Mouse (Mus musculus) kidney, adult 18-20 months (tissue): Measurements from ENCODE around the gene Gm7579.
A peak's percentile ranks its signal among the peaks of the same experiment; 100 is the strongest.
"Not testable (repeated sequence)": the region's sequence is repeated elsewhere in the genome, so short reads cannot be mapped to it uniquely, and the experiment has no call there.

Experiments used
- DNase-seq: peaks from one replicate; pipeline ENCODE4 v3.0.0; 2021

Gm7579 gene

DNA sequence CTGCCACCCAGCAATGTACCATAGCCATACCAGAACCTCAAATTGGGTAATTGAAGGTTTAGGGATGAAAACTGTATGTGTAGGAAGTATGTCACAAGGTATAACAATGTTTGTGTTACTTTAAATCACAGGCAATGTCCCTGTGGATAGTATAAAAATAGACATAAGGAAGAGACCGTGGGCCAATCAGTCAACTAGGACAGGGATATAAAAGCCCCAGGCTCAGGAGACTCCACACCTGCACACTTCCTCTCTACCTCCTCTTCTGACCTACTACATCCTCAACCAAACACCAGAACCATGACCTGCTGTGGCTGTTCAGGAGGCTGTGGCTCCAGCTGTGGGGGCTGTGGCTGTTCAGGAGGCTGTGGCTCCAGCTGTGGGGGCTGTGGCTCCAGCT lies at the start of gene Gm7579:
TSS of gene Gm7579 (plus strand) at position 301 of the 400 bp plus-strand sequence.
- DNase-seq, result no peak

DNA sequence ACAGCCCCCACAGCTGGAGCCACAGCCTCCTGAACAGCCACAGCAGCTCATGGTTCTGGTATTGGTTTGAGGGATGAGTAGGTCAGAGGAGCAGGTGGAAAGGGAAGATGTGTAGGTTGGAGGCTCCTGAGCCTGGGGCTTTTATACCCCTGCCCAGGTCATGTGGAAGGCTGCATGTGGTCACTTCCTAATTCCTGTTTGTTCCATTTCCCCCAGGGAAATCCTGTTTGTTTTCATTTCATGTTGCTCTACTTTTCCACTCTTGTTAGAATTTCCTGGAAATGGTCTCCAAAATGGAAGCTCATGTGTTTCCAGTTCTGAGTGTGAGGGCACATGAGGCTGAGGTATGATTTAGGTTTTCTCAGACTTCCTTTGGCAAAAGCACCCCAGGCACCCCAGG lies 46.0 kb upstream of the Gm7579 start, which contains the start of gene Gm4553:
TSS of gene Gm4553 (minus strand) at position 101 of the 400 bp plus-strand sequence.
- not testable (repeated sequence) for DNase-seq

DNA sequence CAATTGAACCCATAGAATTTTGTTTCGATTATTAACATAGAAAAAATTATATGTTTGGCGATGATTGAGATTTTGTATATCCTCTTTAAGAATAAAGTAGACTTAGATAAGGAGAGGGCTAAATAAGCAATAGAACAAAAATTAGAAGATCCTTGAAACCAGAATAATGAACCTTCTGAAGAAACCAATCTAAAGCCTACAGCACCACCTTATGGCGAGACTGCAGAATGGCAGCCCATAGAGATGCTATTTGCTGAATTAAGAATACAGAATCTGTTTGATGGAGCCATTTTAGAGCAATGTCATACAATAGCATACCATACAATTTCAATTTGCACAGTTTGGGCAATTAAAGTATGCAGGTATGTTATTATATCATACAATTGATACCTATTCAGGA lies 41.8 kb upstream of the Gm7579 start:
- no peak for DNase-seq

DNA sequence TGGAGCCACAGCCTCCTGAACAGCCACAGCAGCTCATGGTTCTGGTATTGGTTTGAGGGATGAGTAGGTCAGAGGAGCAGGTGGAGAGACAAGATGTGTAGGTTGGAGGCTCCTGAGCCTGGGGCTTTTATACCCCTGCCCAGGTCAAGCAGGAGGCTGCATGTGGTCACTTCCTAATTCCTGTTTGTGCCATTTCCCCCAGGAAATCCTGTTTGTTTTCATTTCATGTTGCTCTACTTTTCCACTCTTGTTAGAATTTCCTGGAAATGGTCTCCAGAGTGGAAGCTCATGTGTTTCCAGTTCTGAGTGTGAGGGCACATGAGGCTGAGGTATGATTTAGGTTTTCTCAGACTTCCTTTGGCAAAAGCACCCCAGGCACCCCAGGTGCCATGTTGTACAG lies 35.8 kb upstream of the Gm7579 start, which contains the start of gene Krtap5-2:
TSS of gene Krtap5-2 (minus strand) at position 101 of the 400 bp plus-strand sequence.
- DNase-seq, result not testable (repeated sequence)

DNA sequence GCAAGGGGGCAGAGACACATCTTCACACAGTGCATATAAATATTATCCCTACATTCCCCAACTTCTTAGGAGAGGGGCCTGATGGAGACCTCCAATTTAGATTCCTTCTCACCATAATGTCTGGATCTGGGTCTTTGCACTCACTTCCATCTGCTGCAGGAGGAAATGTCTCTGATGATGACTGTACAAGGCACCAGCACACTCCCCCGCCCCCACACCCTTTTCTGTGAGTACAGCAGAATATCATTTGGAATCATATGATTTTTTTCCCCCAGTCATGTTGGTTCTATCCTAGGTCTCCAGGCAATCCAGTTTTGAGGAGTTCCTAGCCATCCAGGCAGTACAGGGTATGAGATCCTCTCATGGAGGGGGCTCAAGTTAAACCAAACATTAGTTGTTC lies 33.0 kb upstream of the Gm7579 start:
- no peak for DNase-seq

DNA sequence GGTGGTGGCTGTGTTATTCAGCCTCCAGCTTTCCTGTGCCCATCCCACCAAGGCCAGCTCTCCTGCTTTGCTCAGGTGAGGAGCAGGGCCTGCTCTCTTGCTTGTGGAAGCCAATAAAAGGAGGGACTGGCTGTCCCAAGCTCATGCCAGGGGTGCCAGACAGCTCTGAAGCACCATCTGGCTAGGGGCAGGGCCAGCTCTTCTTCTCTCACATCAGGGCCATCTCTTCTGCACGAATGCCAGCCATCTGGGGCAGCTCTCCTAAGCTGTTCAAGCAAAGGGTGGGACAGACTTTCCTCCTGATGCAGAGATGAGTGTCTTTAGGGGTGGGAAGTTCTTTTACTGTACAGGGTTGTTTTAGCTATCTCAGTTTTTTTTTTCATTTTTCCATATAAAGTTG lies 30.6 kb upstream of the Gm7579 start:
- DNase-seq, result no peak

DNA sequence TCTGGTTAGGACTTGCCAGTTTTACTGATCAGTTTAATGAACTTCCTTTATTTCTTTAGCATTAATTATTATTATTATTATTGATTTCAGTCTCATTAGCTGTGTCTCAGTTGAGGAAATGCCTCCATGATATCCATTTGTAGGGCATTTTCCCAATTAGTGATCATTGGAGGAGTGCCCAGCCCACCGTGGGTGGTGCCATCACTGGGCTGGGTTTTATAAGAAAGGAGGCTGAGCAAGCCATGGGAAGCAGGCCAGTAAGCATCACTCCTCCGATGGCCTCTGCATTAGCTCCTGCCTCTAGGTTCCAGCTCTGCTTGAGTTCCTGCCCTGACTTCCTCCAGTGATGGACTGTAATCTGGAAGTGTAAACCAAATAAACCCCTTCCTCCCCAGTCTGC lies 23.5 kb upstream of the Gm7579 start:
- no peak for DNase-seq

DNA sequence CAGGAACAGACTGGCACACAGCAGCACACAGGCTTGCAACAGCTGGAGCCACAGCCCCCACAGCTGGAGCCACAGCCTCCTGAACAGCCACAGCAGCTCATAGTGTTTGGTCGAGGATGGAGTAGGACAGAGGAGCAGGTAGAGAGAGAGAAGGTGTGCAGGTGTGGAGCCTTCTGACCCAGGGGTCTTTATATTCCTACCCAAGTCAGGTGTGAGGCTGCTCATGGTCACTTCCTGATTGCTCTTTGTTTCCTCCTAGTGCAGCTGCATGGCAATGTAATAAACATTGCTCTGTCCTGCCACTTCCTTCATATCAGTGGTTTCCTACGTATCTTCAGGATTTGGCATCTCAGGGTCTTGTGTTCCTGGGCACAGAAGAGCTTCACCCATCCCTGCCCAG lies 21.4 kb upstream of the Gm7579 start, which contains the start of gene Gm10153:
TSS of gene Gm10153 (minus strand) at position 101 of the 400 bp plus-strand sequence.
- no peak for DNase-seq

DNA sequence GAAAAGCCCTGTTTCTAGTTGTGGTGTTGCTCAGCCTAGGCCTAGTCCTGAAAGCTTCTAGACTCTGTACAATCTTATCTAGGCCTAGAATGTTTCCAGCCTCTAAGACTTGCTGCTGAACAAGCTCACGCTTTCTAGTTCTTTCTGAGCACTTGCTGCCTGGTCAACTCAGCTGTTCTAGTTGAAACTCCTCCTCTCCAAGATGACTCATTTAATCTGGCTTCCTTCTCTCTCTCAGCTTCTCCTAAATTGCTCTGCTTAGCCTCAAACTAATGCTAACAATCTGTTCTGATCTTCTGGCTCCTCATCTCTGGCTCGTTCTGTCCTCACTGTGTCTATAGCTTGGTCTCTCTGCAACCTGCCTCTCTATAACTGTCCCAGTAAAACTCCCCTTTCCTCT lies 12.9 kb upstream of the Gm7579 start:
- no peak for DNase-seq

DNA sequence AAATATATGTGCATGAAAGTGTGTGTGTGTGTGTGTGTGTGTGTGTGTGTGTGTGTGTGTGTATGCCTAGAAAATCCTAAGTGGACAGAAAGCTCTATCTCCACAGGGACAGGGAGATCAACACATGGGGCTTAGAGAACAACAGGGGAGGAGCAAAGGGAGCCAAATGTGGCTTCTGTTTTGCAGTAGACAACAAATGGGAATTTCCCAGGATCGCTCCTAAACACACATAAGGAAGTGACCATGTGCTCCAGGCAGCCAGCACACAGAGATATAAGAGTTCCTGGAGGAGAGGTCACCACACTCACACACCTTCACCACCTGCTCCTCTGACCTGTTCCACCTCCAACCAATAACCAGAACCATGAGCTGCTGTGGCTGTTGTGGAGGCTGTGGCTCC lies 10.6 kb upstream of the Gm7579 start, which contains the start of gene Krtap5-3:
TSS of gene Krtap5-3 (plus strand) at position 301 of the 400 bp plus-strand sequence.
- no peak for DNase-seq

DNA sequence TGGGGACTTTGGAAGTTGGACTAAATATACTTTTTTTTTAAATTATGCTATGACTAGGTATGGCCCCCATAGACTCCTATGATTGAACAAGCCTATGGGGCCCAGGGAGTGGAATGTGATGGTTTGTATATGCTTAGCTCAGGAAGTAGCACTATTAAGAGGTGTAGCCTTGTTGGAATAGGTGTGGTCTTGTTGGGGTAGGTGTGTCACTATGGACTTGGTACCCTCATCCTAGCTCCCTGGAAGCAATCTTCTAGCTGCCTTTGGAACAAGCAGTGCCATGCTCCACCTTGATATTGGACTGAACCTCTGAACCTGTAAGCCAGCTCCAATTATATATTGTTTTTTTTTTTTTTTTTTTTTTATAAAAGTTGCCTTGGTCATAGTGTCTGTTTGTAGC lies 6.2 kb upstream of the Gm7579 start:
- DNase-seq, result no peak

DNA sequence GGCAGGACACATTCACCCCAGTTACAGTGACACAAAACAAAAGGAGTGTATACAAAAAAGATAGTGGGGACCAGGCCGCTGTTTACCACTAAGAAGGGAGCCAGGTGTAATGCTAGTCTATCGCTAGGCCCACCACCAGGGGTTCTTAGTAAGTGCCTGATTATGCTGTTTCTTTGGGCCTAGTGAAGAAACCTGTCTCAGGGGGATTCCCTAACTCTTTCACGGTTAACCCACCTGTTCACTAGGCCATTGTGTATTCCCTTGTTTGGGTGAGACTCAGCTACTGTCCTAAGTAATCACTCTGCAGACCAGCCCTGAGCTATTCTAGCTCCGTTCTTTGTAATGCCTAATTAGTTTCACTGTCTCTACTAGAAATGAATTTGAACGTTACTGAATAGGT lies 4.8 kb upstream of the Gm7579 start:
- DNase-seq, result not testable (repeated sequence)

DNA sequence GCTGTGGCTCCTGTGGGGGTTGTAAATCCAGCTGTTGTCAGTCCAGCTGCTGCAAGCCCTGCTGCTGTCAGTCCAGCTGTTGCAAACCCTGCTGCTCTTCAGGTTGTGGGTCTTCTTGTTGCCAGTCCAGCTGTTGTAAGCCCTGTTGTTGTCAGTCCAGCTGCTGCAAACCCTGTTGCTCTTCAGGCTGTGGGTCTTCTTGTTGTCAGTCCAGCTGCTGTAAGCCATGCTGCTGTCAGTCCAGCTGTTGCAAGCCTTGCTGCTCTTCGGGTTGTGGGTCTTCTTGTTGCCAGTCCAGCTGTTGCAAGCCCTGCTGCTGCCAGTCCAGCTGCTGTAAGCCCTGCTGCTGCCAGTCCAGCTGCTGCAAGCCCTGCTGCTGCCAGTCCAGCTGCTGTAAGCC lies 477 bp downstream of the Gm7579 start:
- not testable (repeated sequence) for DNase-seq

DNA sequence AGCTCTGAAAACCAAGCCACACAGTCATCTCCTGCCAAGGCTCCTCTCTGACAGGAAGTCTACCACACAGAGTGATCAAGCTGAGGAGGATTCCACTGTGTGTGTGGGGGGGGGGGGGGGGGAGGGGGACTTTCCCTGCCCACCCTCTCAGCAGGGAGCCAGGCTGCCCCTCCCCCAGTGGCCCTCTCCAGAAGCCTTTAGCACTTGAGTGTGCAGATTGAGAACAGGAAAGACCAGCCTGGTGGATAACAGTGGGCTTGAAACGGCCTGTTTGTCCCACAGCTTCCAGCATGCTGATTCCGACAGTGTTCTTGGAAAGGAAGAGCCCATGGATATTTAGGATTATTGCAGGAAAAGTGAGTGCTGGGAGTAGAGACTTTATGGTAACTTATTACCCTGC lies 12.9 kb downstream of the Gm7579 start:
- no peak for DNase-seq

DNA sequence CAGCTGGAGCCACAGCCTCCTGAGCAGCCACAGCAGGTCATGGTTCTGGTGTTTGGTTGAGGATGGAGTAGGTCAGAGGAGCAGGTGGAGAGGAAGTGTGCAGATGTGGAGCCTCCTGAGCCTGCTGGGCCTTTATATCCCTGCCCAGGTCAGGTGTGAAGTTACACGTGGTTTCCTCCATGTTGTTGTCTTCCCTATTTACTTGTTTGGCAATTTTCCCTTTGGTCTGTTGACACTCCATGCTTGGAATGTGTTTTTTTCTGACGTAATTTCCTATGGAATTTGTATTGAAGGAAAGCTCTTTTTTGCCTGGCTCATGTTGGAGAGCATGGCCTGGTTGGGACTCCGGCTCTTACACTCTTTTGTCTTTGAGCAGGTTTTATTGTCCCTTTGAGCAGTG lies 18.2 kb downstream of the Gm7579 start, which contains the start of gene Krtap5-5:
TSS of gene Krtap5-5 (minus strand) at position 101 of the 400 bp plus-strand sequence.
- not testable (repeated sequence) for DNase-seq

DNA sequence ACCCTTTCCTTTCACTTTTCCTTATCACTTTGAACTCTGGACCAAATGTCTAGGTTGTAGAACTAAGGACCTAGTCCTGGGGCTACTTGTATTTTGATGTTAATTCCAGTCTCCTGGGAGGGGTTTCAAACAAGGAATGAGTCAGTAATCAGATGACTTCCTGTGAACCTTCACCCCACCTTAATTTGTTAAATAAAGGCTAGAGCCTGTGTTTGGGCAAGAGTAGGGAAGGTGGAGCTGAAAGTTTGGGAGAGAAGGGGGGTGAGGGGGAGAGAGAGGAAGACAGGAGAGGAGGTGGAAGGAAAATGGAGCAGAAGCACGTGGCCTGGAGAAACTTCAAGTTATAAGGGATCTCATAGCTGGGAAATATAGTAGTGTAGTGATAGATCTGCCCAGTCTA lies 19.9 kb downstream of the Gm7579 start:
- DNase-seq, result no peak

DNA sequence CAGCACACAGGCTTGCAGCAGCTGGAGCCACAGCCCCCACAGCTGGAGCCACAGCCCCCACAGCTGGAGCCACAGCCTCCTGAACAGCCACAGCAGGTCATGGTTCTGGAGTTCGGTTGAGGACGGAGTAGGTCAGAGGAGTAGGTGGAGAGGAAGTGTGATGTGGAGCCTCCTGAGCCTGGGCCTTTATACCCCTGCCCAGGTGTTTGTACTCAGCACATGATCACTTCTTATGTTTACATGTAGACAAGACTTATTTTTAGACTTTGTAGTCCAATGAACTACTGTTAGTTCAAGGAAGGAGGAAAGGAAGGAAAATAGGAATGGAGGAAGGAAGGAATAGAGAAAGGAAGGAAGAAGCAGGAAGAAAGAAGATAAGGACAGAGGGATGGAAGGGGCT lies 29.3 kb downstream of the Gm7579 start, which contains the start of gene Gm40460:
TSS of gene Gm40460 (minus strand) at position 101 of the 400 bp plus-strand sequence.
- DNase-seq, result no peak

DNA sequence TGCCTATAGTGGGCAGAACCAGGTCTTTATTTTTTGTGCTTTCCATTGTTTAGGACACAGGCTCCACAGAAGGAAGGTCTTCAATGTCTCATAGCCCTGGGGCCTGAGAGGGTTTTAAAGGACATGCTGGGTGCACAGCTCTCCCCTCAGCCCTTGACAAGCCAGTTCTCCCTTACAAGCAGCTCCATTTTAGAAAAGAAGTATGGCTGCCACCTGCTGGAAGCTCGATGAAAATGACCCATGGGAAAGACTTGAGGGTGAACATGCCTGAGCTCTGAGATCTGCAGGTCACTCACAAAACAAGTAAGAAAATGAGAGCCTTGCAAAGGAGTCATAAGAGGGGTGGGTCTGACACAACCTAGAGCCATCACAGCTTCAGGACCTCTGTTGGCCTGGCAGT lies 38.2 kb downstream of the Gm7579 start:
- peak; percentile 29 for DNase-seq

DNA sequence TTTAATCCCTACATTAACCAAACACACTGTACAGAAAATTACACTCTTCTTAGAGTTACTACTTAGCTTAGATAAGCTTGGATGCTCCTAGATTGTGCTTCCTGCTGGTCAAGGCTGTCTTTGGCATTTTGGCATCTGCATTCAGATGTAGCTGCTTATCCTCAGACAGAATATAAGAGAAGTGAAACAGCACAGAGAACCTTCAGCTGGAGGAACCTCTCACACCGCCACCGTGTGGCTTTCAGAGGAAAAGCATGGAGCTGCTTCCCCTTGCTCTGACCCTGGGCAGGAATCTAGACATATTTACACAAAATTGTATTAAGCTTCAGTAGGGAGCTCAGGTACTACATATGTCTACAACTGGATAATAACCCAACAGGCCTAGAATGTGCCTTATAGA lies 43.9 kb downstream of the Gm7579 start:
- DNase-seq, result peak; percentile 24

DNA sequence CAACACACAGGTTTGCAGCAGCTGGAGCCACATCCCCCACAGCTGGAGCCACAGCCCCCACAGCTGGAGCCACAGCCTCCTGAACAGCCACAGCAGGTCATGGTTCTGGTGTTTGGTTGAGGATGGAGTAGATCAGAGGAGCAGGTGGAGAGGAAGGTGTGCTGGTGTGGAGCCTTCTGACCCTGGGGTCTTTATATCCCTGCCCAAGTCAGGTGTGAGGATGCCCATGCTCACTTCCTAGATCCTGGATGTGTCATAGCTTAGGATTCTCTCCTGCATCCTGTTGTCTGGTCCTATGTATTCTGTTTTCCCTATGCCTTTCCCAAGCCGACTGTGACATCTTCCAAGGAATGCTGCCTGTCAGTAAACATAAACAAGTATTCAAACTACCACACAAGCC lies 46.6 kb downstream of the Gm7579 start, which contains the start of gene Gm2431:
TSS of gene Gm2431 (minus strand) at position 101 of the 400 bp plus-strand sequence.
- not testable (repeated sequence) for DNase-seq
